Mouse (Mus musculus) mesoderm, embryonic 11.5 days (tissue): Measurements from ENCODE around the gene Parl.

Source experiments
- DNase-seq: peaks from one replicate; pipeline ENCODE4 v3.0.0-alpha.2; 2012; ENCODE audit warnings: low read depth, low spot score

Gene Parl

GRCm38 (mm10) chr16:20237426-20237825, 64.8 kb downstream of the Parl start:
- DNase-seq, result no peak

GRCm38 (mm10) chr16:20234406-20234805, 67.8 kb downstream of the Parl start:
- DNase-seq, result no peak
